Mouse (Mus musculus) lung, embryonic 15.5 days (tissue): ENCODE data around the gene Cdhr5. TPM values are rescaled to one million over a fixed set of nuclear protein-coding genes. Genes with fewer than 3 reads are reported as not detected.

ENCODE experiments used
- ATAC-seq: fragments of 200-750 bp; cut with Nextera tagmentation; 2 replicates; pipeline ENCODE4 v1.8.0; 2017; ENCODE audit warnings: moderate number of reproducible peaks, borderline replicate concordance; ENCODE audit not compliant: low FRiP score, low TSS enrichment; ENCODE audit errors: extremely low read depth
- H3K27ac ChIP-seq: fragments of 300-500 bp; sonication (generic); 2 replicates; pipeline ENCODE4 v1.5.1; 2015; ENCODE audit warnings: moderate library complexity, mild to moderate bottlenecking, inconsistent platforms
- H3K27me3 ChIP-seq: fragments of 300-500 bp; sonication (generic); 2 replicates; pipeline ENCODE4 v1.6.1; 2015; ENCODE audit warnings: inconsistent platforms
- H3K36me3 ChIP-seq: fragments of 300-500 bp; sonication (generic); 2 replicates; pipeline ENCODE4 v1.6.1; 2015; ENCODE audit warnings: inconsistent platforms
- H3K4me1 ChIP-seq: fragments of 300-500 bp; sonication (generic); 2 replicates; pipeline ENCODE4 v1.6.1; 2015; ENCODE audit warnings: inconsistent platforms
- H3K4me2 ChIP-seq: fragments of 300-500 bp; sonication (generic); 2 replicates; pipeline ENCODE4 v1.6.1; 2015; ENCODE audit warnings: inconsistent platforms, mild to moderate bottlenecking, moderate library complexity
- H3K4me3 ChIP-seq: fragments of 300-500 bp; sonication (generic); 2 replicates; pipeline ENCODE4 v1.5.1; 2015; ENCODE audit warnings: mild to moderate bottlenecking, inconsistent platforms
- H3K9ac ChIP-seq: fragments of 300-500 bp; sonication (generic); 2 replicates; pipeline ENCODE4 v1.6.1; 2015; ENCODE audit warnings: inconsistent platforms
- H3K9me3 ChIP-seq: fragments of 300-500 bp; sonication (generic); 2 replicates; pipeline ENCODE4 v1.6.1; 2016; ENCODE audit warnings: inconsistent platforms
- WGBS: fragments of 180-500 bp; shearing (Covaris S2); methylation state at CpG from one replicate; pipeline ENCODE4 v1.1.7; 2015; 5-methylcytosine and 5-hydroxymethylcytosine counted together
- polyA plus RNA-seq: library from polyadenylated mRNA; unstranded; fragments of >200 nt; fragmentation: Nextera tagmentation; extraction: Ambion mirVana; gene quantifications from 2 replicates; pipeline ENCODE4 v1.2.1, GENCODE M21; 2015

Cdhr5 gene
- polyA plus RNA-seq, 1 experiment from 2014 or later, result not detected

- Histone ChIP-seq H3K9ac (no peak overlapping the region), H3K4me1 (peaks cover 23% of the 10 kb centered on the region), H3K4me2 (no peak overlapping the region), H3K36me3 (peaks cover 51% of the 10 kb centered on the region), H3K4me3 (no peak overlapping the region), H3K27me3 (no peaks in the 10 kb centered on the region), H3K27ac (no peak overlapping the region), H3K9me3 (no peaks in the 10 kb centered on the region)
- WGBS, result 93% methylated on average over 10 of the region's 10 CpGs
- ATAC-seq, result no peak
Observed at GRCm38 (mm10) chr7:141231551-141231950, 45.0 kb downstream of the Cdhr5 start.

GRCm38 (mm10) chr7:141231111-141231510 lies 45.5 kb downstream of the Cdhr5 start:
- Histone ChIP-seq H3K27me3 (no peaks in the 10 kb centered on the region), H3K27ac (no peak overlapping the region), H3K4me3 (no peak overlapping the region), H3K9ac (no peak overlapping the region), H3K36me3 (peaks cover 49% of the 10 kb centered on the region), H3K4me1 (peaks cover 23% of the 10 kb centered on the region), H3K4me2 (no peak overlapping the region), H3K9me3 (no peaks in the 10 kb centered on the region)
- 95% methylated on average over 3 of the region's 3 CpGs for WGBS
- ATAC-seq, result no peak

GRCm38 (mm10) chr7:141230570-141230969 lies 46.0 kb downstream of the Cdhr5 start:
- peak overlapping the region; percentile 80; the same call in 1 of the 2 replicates for H3K4me2 ChIP-seq
- H3K36me3 ChIP-seq, result peaks cover 44% of the 10 kb centered on the region
- no peak for ATAC-seq
- H3K27me3 ChIP-seq, result no peaks in the 10 kb centered on the region
- H3K4me1 ChIP-seq, result peaks cover 23% of the 10 kb centered on the region
- 88% methylated on average over 4 of the region's 4 CpGs for WGBS
- H3K9me3 ChIP-seq, result no peaks in the 10 kb centered on the region
- H3K4me3 ChIP-seq, result 0 out of 2 replicates have a peak overlapping the region, but pooled peaks have one; percentile 94
- H3K27ac ChIP-seq, result no peak overlapping the region
- peak overlapping the region; percentile 95; the same call in 1 of the 2 replicates for H3K9ac ChIP-seq

GRCm38 (mm10) chr7:141229702-141230101 lies 46.9 kb downstream of the Cdhr5 start:
- H3K27ac ChIP-seq, result no peak overlapping the region

GRCm38 (mm10) chr7:141228279-141229067 lies 48.1 kb downstream of the Cdhr5 start, which contains the start of gene Phrf1:
Phrf1 (plus strand) TSS chr7:141228784.
- under 1% methylated on average over 76 of the region's 76 CpGs for WGBS
- peak; percentile 92 for ATAC-seq
- Histone ChIP-seq H3K36me3 (peaks cover 24% of the 10 kb centered on the region), H3K27ac (peak within 1 kb of the TSS; percentile 95), H3K4me1 (peaks cover 23% of the 10 kb centered on the region), H3K9ac (peak within 1 kb of the TSS; percentile 95), H3K27me3 (no peaks in the 10 kb centered on the region), H3K9me3 (no peaks in the 10 kb centered on the region), H3K4me2 (peak within 1 kb of the TSS; percentile 80), H3K4me3 (peak within 1 kb of the TSS; percentile 94)

More at GRCm38 (mm10) chr7:141229702-141230101, 46.9 kb downstream of the Cdhr5 start:
- ATAC-seq, result no peak
- Histone ChIP-seq H3K36me3 (peaks cover 35% of the 10 kb centered on the region), H3K4me3 (peak overlapping the region; percentile 94), H3K4me1 (peaks cover 23% of the 10 kb centered on the region), H3K4me2 (peak overlapping the region; percentile 80), H3K27me3 (no peaks in the 10 kb centered on the region), H3K9me3 (no peaks in the 10 kb centered on the region), H3K9ac (peak overlapping the region; percentile 95)
- 38% methylated on average over 6 of the region's 6 CpGs for WGBS

- H3K4me2 ChIP-seq, result peak overlapping the region; percentile 2; the same call in 1 of the 2 replicates
- peaks cover 29% of the 10 kb centered on the region for H3K4me1 ChIP-seq
- no peak overlapping the region for H3K27ac ChIP-seq
- no peaks in the 10 kb centered on the region for H3K27me3 ChIP-seq
- H3K4me3 ChIP-seq, result peak overlapping the region; percentile 94; the same call in 1 of the 2 replicates
- peaks cover 18% of the 10 kb centered on the region for H3K36me3 ChIP-seq
- no peaks in the 10 kb centered on the region for H3K9me3 ChIP-seq
- WGBS, result 82% methylated on average over 4 of the region's 4 CpGs
- no peak for ATAC-seq
- H3K9ac ChIP-seq, result no peak overlapping the region
Observed at GRCm38 (mm10) chr7:141227796-141228195, 48.8 kb downstream of the Cdhr5 start.

GRCm38 (mm10) chr7:141226535-141226934 lies 50.1 kb downstream of the Cdhr5 start:
- H3K27ac ChIP-seq, result no peak overlapping the region
- no peak overlapping the region for H3K4me3 ChIP-seq
- H3K4me2 ChIP-seq, result no peak overlapping the region
- 79% methylated on average over 6 of the region's 6 CpGs for WGBS
- peaks cover 5% of the 10 kb centered on the region; the same call in 1 of the 2 replicates for H3K36me3 ChIP-seq
- no peaks in the 10 kb centered on the region for H3K9me3 ChIP-seq
- H3K27me3 ChIP-seq, result no peaks in the 10 kb centered on the region
- H3K4me1 ChIP-seq, result peaks cover 37% of the 10 kb centered on the region
- H3K9ac ChIP-seq, result no peak overlapping the region
- no peak for ATAC-seq

- H3K9ac ChIP-seq, result peak overlapping the region; percentile 24; the same call in 1 of the 2 replicates
- 72% methylated on average over 4 of the region's 4 CpGs for WGBS
Observed at GRCm38 (mm10) chr7:141222696-141223215, 53.8 kb downstream of the Cdhr5 start.

GRCm38 (mm10) chr7:141222126-141222467 lies 54.5 kb downstream of the Cdhr5 start:
- Histone ChIP-seq H3K9ac (peak overlapping the region; percentile 24; the same call in 1 of the 2 replicates), H3K4me2 (peak overlapping the region; percentile 89), H3K4me1 (peaks cover 28% of the 10 kb centered on the region), H3K4me3 (peak overlapping the region; percentile 53), H3K9me3 (no peaks in the 10 kb centered on the region), H3K27ac (peak overlapping the region; percentile 83), H3K36me3 (no peaks in the 10 kb centered on the region), H3K27me3 (no peaks in the 10 kb centered on the region)
- 3% methylated on average over 8 of the region's 8 CpGs for WGBS
- ATAC-seq, result no peak

More at GRCm38 (mm10) chr7:141222696-141223215, 53.8 kb downstream of the Cdhr5 start:
- Histone ChIP-seq H3K4me1 (peaks cover 28% of the 10 kb centered on the region), H3K4me2 (peak overlapping the region; percentile 89), H3K27ac (peak overlapping the region; percentile 83), H3K36me3 (no peaks in the 10 kb centered on the region), H3K4me3 (0 out of 2 replicates have a peak overlapping the region, but pooled peaks have one; percentile 53), H3K27me3 (no peaks in the 10 kb centered on the region), H3K9me3 (no peaks in the 10 kb centered on the region)
- ATAC-seq, result no peak

- WGBS, result 5% methylated on average over 44 of the region's 44 CpGs
- no peaks in the 10 kb centered on the region for H3K36me3 ChIP-seq
- H3K9me3 ChIP-seq, result no peaks in the 10 kb centered on the region
- no peaks in the 10 kb centered on the region for H3K27me3 ChIP-seq
- H3K4me3 ChIP-seq, result peak overlapping the region; percentile 53
- H3K27ac ChIP-seq, result peak overlapping the region; percentile 83
- ATAC-seq, result peak; percentile 95
- peaks cover 28% of the 10 kb centered on the region for H3K4me1 ChIP-seq
- H3K9ac ChIP-seq, result peak overlapping the region; percentile 58
- peak overlapping the region; percentile 89 for H3K4me2 ChIP-seq
Observed at GRCm38 (mm10) chr7:141221249-141222125, 55.1 kb downstream of the Cdhr5 start.

- H3K4me2 ChIP-seq, result 0 out of 2 replicates have a peak overlapping the region, but pooled peaks have one; percentile 89
- ATAC-seq, result no peak
- no peaks in the 10 kb centered on the region for H3K27me3 ChIP-seq
- peaks cover 34% of the 10 kb centered on the region for H3K4me1 ChIP-seq
- H3K27ac ChIP-seq, result peak overlapping the region; percentile 83; the same call in 1 of the 2 replicates
- H3K4me3 ChIP-seq, result peak overlapping the region; percentile 53; the same call in 1 of the 2 replicates
- WGBS, result 65% methylated on average over 1 of the region's 1 CpGs
- H3K9ac ChIP-seq, result 0 out of 2 replicates have a peak overlapping the region, but pooled peaks have one; percentile 58
- H3K9me3 ChIP-seq, result no peaks in the 10 kb centered on the region
- H3K36me3 ChIP-seq, result no peaks in the 10 kb centered on the region
Observed at GRCm38 (mm10) chr7:141220377-141220776, 56.2 kb downstream of the Cdhr5 start.
